Mouse (Mus musculus) embryonic fibroblast, embryonic 13.5 days (primary cell): ENCODE measurements around the gene Foxred2.

Experiments used
- CTCF ChIP-seq: IDR thresholded peaks from 2 replicates; pipeline ENCODE4 v1.5.1; 2011; ENCODE audit warnings: mild to moderate bottlenecking, control low read depth, low read length, moderate library complexity, borderline replicate concordance; ENCODE audit not compliant: insufficient read depth
- POLR2A ChIP-seq: IDR thresholded peaks from 2 replicates; pipeline ENCODE4 v1.6.1; 2011; ENCODE audit warnings: low read depth, mild to moderate bottlenecking, control low read depth, low read length, moderate library complexity

GRCm38 (mm10) chr15:77928091-77928490 is 28.4 kb downstream of the Foxred2 start:
- TF ChIP-seq POLR2A (no peak), CTCF (no peak)
